Mouse (Mus musculus): ENCODE measurements around the gene Hapln2. TPM values are rescaled to one million over a fixed set of nuclear protein-coding genes. Genes with fewer than 3 reads are reported as not detected.

Gene Hapln2
- polyA plus RNA-seq, 1 experiment from 2014 or later = 0.36 TPM

DNA sequence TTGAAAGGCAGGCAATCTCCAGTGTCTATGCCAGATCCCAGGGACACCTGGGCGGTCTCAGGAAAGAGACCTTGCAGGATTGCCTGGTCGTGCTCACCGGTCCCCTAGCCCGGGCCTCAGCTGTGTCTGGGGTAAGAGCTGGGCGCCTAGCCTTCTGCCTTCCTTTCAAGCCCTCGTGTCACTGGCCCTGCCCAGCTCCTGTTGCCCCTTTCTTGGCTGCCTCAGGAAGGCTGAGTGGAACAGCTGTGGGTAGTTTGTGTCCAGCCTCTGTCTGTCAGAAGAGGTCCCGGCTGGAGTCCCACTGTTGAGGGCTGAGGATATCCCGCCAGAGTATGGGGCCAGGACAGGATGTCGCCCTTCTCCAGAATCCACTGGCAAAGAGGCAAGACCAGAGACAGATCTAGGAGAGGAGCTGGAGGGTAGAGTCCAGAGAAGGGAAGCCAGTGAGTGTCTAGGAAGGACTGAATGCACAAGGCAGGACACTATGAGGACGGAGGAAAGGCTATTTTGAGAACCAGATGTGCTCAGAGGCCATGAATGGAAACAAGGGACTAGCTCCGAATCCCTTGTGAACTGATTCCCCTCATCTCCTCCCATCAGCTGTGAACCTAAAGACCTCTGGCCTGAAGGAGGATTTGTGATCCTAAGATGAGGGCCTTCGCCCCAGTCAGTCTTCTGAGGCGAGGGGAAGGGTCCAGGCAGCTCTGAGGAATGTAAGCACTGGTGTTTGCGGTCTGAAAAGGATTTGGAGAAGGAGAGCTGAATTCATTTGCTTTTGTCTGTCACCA lies 53.6 kb downstream of the Hapln2 start:
- Histone ChIP-seq H3K4me1 (replicated peaks) (peaks cover 56% of the 10 kb centered on the region), H3K27me3 (no peaks in the 10 kb centered on the region; the same call in 1 of the 2 replicates), H3K4me3 (peak overlapping the region; percentile 66), H3K36me3 (peaks cover 25% of the 10 kb centered on the region), H3K9me3 (no peaks in the 10 kb centered on the region), H3K9ac (peak overlapping the region; percentile 91), H3K27ac (replicated peaks) (peak overlapping the region; percentile 89), H3K4me2 (peak overlapping the region; percentile 95)
- WGBS = 14% methylated on average over 14 of the region's 14 CpGs
- no peak for ATAC-seq (ENCODE audit: low read depth)

DNA sequence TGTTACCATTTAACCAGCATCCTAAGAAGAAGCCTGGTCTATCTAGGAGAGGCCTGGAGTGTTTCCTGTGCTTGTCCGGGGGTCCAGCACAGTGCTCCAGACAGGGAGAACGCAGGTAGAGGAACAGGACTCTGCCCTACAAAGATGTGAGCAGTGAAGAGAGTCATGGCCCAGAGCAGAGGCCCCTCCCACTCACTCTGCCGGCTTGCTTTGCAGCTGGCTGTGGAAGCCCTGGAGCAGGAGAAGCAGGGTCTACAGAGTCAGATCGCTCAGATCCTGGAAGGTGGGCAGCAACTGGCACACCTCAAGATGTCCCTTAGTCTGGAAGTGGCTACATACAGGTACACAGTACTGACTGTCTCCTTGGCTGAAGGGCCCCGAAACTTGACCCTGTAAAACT lies 54.6 kb downstream of the Hapln2 start:
- no peaks in the 10 kb centered on the region for H3K9me3 ChIP-seq
- H3K27ac ChIP-seq (replicated peaks) = peak overlapping the region; percentile 89
- H3K36me3 ChIP-seq = peaks cover 25% of the 10 kb centered on the region
- H3K4me1 ChIP-seq (replicated peaks) = peaks cover 53% of the 10 kb centered on the region
- peak overlapping the region; percentile 66 for H3K4me3 ChIP-seq
- no peak for ATAC-seq (ENCODE audit: low read depth)
- peak overlapping the region; percentile 91 for H3K9ac ChIP-seq
- H3K27me3 ChIP-seq = no peaks in the 10 kb centered on the region; the same call in 1 of the 2 replicates
- 20% methylated on average over 5 of the region's 5 CpGs for WGBS
- H3K4me2 ChIP-seq = peak overlapping the region; percentile 95

DNA sequence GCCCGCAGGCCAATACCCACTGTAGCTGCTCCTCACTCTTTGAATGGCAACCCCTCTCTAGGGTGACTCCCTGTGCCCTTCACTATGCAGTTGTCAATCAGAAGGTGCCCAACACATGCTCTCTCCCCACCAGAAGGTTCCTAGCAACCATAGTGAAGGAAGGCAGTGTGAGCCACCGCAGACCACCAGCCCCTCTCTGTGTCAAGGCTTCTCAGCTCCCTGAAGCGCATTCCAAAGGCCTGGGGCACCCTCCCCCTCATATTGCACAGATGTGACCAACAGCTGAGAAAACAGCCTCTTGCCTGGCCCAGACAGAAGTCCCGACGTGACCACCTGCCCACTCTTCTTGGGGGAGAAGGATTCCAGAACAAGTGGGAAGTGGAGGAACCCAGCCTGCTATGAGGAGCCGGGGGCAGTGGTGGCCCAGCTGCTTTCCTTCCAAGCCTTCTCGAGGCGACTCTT lies 55.1 kb downstream of the Hapln2 start:
- Histone ChIP-seq H3K27ac (replicated peaks) (peak overlapping the region; percentile 89), H3K9ac (peak overlapping the region; percentile 91), H3K4me1 (replicated peaks) (peaks cover 53% of the 10 kb centered on the region), H3K27me3 (no peaks in the 10 kb centered on the region; the same call in 1 of the 2 replicates), H3K4me2 (peak overlapping the region; percentile 95), H3K4me3 (peak overlapping the region; percentile 66), H3K9me3 (no peaks in the 10 kb centered on the region), H3K36me3 (peaks cover 19% of the 10 kb centered on the region)
- peak; percentile 57 for ATAC-seq (ENCODE audit: low read depth)
- WGBS = 6% methylated on average over 8 of the region's 8 CpGs

Other genes with a start within 250 kb of the Hapln2 start
- 219 and 314 TPM in 2 replicates for gene Ntrk1, start 232.4 kb downstream of the Hapln2 start, polyA plus RNA-seq (2015; fragmentation: Nextera tagmentation; extraction: Ambion mirVana)
- 3.4 and 5.4 TPM in 2 replicates for gene Insrr, start 230.6 kb downstream of the Hapln2 start, polyA plus RNA-seq (2015; fragmentation: Nextera tagmentation; extraction: Ambion mirVana)
- gene Pear1, start 203.3 kb downstream of the Hapln2 start, polyA plus RNA-seq (2015; fragmentation: Nextera tagmentation; extraction: Ambion mirVana) = 13.1 and 13.3 TPM in 2 replicates
- gene Sh2d2a, start 180.8 kb downstream of the Hapln2 start, polyA plus RNA-seq (2015; fragmentation: Nextera tagmentation; extraction: Ambion mirVana) = not detected in 2 replicates
- gene Prcc, start 142.0 kb downstream of the Hapln2 start, polyA plus RNA-seq (2015; fragmentation: Nextera tagmentation; extraction: Ambion mirVana) = 16.6 and 17.7 TPM in 2 replicates
- gene Hdgf, start 121.3 kb downstream of the Hapln2 start, polyA plus RNA-seq (2015; fragmentation: Nextera tagmentation; extraction: Ambion mirVana) = 186 and 218 TPM in 2 replicates
- gene Mrpl24, start 108.1 kb downstream of the Hapln2 start, polyA plus RNA-seq (2015; fragmentation: Nextera tagmentation; extraction: Ambion mirVana) = 69.5 and 73.0 TPM in 2 replicates
- gene Isg20l2, start 97.3 kb downstream of the Hapln2 start, polyA plus RNA-seq (2015; fragmentation: Nextera tagmentation; extraction: Ambion mirVana) = 36.2 and 41.4 TPM in 2 replicates
- 20.1 and 22.2 TPM in 2 replicates for gene Rrnad1, start 96.9 kb downstream of the Hapln2 start, polyA plus RNA-seq (2015; fragmentation: Nextera tagmentation; extraction: Ambion mirVana)
- 193 and 205 TPM in 2 replicates for gene Crabp2, start 78.9 kb downstream of the Hapln2 start, polyA plus RNA-seq (2015; fragmentation: Nextera tagmentation; extraction: Ambion mirVana)
- 44.1 and 47.1 TPM in 2 replicates for gene Nes, start 56.5 kb downstream of the Hapln2 start, polyA plus RNA-seq (2015; fragmentation: Nextera tagmentation; extraction: Ambion mirVana)
- gene Bcan, start 27.4 kb downstream of the Hapln2 start, polyA plus RNA-seq (2015; fragmentation: Nextera tagmentation; extraction: Ambion mirVana) = 37.8 and 41.3 TPM in 2 replicates
- gene Gpatch4, start 15.5 kb upstream of the Hapln2 start, polyA plus RNA-seq (2015; fragmentation: Nextera tagmentation; extraction: Ambion mirVana) = 29.5 and 30.3 TPM in 2 replicates
- 169 and 175 TPM in 2 replicates for gene Naxe, start 30.9 kb upstream of the Hapln2 start, polyA plus RNA-seq (2015; fragmentation: Nextera tagmentation; extraction: Ambion mirVana)
- not detected in 2 replicates for gene Ttc24, start 50.7 kb upstream of the Hapln2 start, polyA plus RNA-seq (2015; fragmentation: Nextera tagmentation; extraction: Ambion mirVana)
- gene Iqgap3, start 54.4 kb upstream of the Hapln2 start, polyA plus RNA-seq (2015; fragmentation: Nextera tagmentation; extraction: Ambion mirVana) = 3.0 and 3.8 TPM in 2 replicates
- 15.9 and 19.4 TPM in 2 replicates for gene Mef2d, start 114.8 kb upstream of the Hapln2 start, polyA plus RNA-seq (2015; fragmentation: Nextera tagmentation; extraction: Ambion mirVana)
- 0.15 and 0.67 TPM in 2 replicates for gene Rhbg, start 227.1 kb upstream of the Hapln2 start, polyA plus RNA-seq (2015; fragmentation: Nextera tagmentation; extraction: Ambion mirVana)

Measured in neural tube, embryonic 13.5 days (tissue).